Mouse (Mus musculus) liver, embryonic 14.5 days (tissue): ENCODE measurements around the gene Nwd2.

Experiments used
- CTCF ChIP-seq: IDR thresholded peaks from 2 replicates; pipeline ENCODE4 v1.5.1; 2016; ENCODE audit warnings: antibody characterized with exemption, low read depth, control low read depth
- EP300 ChIP-seq: IDR thresholded peaks from 2 replicates; pipeline ENCODE4 v1.6.1; 2016; ENCODE audit warnings: antibody characterized with exemption, low read depth

DNA sequence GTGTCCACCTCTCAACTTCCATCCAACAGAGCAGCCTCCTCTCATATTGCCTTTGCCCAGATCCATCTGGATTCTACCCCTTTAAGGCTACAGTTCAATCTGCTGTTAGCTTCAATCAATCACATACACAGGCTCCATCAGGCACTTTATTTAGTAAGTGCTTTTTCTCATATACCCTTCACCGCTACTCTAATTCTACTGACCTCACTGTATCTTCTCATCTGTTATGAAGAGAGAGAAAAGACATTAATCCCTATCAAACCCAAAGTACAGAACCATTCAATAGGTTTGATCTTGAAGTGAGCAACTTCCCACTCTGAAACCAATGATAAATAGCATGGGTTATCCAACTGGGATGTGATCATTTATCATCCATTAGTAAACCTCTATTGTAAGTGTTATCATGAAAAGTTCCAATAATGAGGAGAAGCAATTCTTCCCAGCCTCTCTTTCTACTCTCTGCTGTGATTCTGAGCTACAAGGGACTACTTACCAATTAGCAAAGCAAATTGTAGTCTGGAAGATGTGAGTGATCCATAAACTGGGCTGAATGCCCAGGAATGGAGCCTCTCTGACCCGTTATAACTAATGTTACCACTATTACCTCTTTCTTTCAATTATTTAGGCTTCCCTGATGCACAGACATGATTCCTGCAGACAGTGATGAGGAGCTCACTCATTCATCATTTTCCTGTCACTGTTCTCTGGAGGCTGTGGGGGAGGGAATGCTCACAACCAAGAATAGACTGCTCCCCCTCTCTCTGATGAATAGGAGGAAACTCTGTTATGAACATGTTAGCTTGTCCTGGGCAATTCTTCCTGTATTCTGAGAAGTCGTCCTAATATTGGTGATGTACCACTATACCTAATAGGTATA, 31.9 kb upstream of the Nwd2 start:
- TF ChIP-seq CTCF: no peak
- no peak for TF ChIP-seq EP300
